Mouse (Mus musculus) heart, postnatal 4 days (tissue): Measurements from ENCODE around the gene Tmem168. TPM values are rescaled to one million over a fixed set of nuclear protein-coding genes. Genes with fewer than 3 reads are reported as not detected.

Experiments
- DNase-seq: peaks from one replicate; pipeline ENCODE4 v3.0.0; 2021
- total RNA-seq, 2 experiments: library from RNA; stranded (reverse); gene quantifications; 2 replicates each; pipeline ENCODE4 v1.2.3; 2021

Gene Tmem168
- 10 to 100 TPM; 23.7 to 26.3 TPM for total RNA-seq

DNA sequence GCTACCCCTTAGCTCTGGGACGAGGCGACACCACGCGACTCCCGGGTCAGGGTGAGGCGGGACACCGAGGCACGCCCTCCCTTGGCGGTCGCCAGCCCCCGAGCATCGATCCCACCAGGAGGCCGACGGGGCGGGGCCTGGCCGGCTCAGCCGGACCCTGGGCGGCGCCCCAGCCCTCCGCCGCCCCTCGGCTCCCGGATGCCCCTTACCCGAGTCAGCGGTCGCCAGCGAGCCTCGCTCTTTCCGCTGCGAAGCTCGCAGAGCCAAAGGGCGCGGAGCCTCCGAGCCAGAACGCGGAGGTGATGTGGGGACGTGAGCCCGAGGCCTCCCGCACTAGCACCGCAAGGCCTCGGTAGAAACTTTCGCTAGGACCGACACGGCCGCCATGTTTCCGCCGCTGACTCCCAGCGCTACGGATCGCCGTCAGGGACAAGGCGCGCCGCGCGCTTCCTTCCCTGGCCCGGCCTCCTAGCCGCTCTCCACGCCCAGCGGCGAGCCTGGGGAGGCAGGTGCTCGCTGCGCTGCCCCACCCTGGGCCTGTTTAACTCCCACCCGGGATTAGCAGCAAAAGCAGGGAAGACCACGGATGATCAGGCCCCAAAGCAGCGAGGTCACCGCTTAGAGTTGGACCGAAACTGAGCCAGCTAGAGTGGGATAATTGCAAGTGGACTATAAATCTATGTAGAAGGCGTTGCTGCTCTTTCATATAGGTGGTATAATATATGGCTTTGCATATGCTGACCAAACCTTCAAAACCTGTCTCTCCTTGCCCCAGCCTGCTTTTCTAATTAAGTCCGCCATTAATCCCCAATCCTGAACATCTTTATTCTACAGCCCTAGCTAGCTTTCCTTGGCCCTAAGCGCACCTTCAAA lies at the start of gene Tmem168:
Gene Tmem168, minus strand, starts transcription at position 480 of the 873 bp plus-strand sequence.
- peak; percentile 95 for DNase-seq

DNA sequence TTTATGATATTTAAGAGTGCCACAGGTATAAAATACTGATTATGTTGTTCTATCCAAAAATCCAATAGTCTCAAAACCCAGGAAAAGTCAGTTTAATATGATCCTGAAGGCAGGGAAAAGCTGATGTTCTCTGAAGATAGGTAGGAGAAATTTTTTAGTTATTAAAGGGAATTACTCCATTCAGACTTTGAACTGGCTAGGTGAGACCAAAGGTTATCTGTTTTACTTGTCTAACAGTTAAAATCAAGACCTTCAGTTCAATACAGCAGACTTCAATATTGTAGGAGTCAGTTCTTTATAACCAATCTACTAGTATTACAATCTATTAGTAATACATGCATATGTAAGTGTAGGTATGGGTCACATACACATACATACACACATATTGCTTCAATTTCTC lies 46.2 kb upstream of the Tmem168 start:
- DNase-seq: no peak

DNA sequence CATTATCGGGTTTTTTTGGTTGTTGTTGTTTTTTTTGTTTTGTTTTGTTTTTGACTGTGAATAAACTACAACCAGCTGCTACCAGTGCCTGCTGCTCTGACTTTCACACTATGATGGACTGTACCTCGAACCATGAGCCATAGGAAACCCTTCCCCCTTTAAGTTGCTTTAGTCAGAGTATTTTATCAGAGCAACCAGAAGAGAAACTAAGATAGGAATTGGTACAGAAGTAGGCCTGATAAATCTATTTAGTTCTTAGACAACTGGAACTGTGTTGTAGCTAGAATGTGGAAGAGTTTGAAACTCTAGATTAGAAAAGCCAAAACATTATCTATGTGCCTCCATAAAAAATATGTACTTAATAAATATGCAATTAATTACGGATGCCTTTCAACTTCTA lies 44.4 kb upstream of the Tmem168 start:
- no peak for DNase-seq

DNA sequence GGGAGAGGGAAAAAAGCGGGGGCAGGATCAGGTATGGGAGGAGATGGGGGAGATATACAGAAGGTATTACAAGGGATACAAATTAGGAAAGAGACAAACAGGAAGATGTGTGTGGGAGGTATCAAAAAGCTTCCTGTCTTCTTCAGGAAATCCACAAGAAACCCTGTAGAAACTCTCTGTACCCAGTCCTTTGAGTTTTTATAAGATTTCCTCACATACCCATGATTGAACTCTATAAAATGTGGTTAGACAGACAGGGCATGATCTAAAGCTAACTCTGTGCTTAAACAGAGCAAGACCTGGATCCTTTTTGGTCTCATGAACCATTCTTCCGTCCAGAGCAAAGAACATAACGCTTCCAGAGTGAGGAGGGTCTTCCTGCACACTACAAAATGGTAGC lies 43.0 kb upstream of the Tmem168 start:
- DNase-seq: no peak

DNA sequence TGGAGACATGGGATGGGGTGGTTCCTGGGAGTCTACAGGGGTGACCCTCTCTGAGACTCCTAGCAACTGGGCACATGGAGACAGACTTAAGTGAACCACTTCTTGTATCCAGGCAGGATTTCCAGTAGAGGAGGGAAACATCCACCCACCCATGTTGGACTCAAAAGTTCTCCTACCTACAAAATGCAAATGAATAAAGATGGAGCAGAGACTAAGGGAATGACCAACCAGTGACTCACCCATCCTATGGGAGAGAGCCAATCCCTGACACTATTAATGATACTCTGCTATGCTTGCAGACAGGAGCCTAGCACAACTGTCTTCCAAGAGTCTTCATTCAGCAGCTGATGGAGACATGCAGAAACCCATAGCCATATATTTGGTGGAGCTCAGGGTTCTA lies 40.4 kb upstream of the Tmem168 start:
- no peak for DNase-seq

DNA sequence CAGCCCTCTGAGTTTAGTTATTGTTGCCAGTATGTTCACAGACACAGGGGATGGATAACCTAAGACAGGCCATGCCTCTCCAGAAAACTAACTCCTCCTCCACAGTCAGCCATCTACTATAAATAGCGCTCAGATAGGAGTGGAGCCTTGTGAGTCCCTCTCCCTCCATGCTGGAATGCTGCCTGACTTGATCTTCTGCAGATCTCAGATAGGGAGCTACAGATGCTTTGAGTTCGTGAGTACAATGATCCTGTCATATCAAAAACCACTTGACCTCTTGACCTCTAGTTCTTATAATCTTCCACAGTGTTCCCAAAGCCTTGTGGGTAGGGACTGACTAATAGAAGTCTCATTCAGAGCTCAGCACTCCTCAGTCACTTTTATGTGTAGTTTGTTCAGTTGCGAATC lies 28.7 kb upstream of the Tmem168 start:
- DNase-seq: peak; percentile 21

DNA sequence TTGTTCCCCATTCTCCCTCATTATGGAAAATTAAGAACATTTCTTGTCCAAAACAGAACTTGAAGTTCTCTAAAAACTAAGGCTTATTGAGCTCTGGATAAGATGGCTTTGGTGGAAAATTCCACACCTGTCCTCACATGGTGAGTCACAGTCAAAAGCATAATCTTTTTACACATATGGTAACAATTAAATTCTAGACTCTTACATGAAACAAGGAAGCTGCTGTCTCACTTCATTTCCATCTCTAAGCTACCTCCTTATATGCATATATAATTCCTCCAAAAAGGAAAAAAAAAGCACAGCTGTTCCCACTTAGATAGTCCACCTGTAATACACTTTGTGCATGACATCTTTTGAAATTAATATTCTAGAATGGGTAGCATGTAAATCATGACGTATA lies 24.7 kb upstream of the Tmem168 start:
- DNase-seq: no peak

DNA sequence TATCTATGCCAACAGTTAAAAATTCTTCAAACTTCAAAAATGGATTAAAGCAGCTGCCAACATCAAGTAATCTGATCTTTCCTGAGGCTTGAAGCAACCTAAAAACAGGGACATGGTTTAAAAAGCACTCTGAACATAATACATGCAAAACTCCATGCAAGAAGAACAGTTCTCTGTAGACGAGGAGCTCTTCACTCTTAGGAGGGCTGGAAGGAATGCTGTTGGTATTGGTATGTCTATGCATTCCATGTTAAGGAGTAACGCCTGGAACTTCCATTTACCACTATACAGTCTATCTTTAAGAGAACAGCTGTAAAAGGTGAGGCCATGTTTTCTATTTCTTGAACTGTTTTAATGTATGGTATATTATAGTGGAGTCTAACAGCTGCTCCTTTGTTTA lies 22.7 kb upstream of the Tmem168 start:
- DNase-seq: no peak

DNA sequence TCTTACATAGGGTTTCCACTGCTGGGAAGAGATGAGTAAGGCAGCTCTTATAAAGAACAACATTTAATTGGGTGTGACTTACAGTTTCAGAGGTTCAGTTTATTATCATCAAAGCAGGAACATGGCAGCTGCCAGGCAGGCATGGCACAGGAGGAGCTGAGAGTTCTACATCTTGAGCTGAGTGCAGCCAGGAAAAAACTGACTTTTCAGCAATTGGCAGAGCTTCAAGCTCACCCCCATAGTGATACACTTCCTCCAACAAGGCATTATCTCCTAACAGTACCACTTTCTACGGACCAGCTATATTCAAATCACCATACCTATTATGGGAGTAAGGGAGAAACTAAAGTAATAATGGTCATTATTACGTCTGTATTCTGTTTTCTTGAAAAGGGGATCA lies 11.7 kb upstream of the Tmem168 start:
- no peak for DNase-seq

DNA sequence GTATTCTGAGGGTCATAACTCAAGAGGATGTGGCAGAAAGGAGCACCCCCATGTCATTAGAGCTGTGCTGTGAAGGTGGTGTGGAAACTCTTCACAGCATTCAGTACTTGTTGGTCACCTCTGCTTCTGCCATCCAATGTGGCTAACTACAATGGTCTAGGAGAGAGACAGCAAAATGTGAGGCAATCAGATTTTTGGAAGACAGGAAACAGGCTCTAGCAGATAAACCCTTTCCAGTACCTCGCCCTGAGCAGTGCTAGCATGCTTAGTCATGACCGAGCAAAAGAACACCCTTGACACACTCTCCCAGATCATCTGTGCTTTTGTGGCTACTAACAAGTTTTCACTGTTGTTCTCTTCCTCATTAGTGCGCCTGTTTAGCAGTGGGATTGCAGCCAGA lies 9.2 kb upstream of the Tmem168 start:
- DNase-seq: no peak

DNA sequence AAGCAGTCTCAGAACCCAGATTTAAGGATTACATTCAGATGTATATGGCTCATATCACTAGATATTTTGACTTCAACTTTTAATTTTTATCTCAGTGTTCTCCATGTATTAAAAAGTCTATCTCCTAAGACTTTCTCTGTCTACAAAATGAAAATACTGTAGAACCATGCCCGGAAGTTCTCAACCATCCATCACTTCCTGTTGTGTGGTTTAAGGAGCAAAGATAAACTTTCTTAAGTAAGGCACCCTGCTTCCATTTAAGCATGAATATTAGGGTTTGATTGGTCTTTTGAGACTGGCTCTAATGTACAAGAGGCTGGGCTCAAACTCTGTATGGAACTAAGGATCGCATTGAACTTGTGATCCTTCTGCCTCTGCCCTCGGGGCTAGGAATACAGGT lies 6.7 kb upstream of the Tmem168 start:
- no peak for DNase-seq

DNA sequence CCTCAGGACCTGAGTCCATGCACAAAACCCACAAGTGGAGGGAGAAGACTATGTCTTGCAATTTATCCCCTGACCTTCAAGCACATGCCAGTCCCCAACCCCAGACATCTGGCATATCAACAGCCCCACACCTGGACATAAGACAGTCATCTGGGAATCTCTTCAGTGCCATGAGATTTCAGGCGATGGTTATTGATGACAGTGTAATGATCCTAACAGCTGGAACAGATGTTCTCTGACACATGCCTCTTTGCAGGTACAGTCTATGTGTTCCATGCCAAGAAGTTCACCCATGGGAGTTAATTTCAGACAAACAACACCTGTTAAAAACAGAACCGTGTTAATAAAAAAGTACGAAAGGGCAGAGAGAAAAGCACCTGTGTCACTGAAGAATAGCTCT lies 5.8 kb upstream of the Tmem168 start:
- DNase-seq: no peak

DNA sequence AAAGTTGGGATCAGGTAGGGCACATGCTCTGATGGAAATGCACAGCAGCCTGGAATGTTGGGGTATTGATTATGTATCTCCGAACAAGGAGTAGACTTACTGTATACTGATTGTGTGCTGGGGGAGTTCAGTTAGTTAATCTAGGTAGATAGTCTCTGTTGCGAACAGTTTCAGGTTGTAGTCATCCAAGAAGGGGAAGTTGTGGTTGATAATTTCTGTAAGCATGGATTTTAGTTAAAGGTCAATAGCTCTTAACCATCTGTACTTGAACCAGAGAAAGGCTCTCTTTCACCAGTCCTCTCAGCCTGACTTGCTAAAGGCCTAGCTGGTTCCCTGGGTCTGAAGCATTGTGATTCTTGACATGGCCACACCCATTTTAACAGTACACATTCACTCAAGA lies 3.0 kb upstream of the Tmem168 start:
- DNase-seq: no peak

DNA sequence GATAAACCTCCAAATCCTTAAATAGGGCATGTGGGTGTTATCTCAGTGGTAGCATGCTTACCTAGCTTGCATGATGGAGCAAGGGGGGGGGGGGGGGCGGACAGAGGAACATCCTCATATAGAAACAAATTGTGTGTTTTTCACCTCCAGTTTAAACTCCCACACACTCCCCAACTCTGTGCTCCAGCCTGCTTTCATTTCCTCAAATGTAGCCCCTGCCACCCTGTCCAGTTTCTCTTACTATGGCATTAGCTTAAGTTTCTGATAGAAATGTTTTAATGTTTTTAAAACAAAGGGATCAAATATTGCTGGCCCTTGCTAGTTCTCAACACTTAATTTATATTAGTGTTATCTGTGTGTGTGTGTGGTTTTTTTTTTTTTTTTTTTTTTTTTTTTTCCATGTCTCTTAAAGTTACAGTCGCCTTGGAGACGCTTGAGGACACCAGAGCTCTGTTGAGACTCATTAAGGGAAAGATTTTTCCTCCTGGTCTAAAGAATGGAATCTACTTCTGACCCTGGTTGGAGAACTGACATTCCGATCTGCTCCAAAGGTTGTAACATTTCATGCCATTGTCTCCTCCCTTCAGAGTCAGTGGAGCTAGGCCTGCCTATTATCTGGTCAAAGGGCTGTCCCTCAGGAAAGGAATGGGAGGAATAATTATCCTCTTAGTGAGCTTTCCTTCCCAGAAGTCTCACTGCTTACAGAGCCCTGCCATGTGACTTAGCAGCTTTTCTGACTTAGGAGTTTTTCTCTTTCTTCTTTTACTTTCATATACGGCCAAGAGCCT lies 1.6 kb upstream of the Tmem168 start:
- DNase-seq: no peak

DNA sequence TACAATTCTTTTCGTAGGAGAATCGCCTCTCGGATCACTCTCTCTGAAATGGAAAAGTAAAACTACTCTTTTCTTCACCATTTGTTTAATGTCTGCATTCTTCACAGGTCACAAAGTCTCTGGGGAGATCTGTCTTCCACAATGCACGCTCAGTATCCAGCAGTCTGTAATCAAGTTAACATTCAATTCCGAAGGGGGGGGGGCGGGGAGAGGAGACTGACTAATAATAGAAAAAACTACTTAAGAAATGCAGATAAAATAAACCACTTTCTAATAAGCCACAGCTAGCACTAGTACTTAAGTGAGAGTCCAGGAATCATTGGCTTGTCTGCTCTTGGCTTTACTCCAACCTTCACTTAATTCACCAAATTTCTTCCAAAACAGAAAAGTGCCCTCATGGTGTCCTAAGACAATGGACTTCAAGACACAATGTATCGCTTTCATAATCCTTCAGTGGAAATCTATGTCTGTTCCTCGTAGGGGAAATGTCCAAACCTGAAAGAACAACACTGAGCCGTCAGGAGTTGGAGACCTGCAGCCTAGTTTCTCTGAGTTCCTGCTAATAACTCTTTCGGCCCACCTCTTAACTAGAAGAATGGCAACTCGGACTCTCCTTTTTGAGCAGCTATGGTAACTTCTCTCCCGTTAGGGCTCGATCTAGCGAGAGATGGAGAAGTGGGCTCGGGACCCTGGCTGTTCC lies 829 bp downstream of the Tmem168 start:
- no peak for DNase-seq

DNA sequence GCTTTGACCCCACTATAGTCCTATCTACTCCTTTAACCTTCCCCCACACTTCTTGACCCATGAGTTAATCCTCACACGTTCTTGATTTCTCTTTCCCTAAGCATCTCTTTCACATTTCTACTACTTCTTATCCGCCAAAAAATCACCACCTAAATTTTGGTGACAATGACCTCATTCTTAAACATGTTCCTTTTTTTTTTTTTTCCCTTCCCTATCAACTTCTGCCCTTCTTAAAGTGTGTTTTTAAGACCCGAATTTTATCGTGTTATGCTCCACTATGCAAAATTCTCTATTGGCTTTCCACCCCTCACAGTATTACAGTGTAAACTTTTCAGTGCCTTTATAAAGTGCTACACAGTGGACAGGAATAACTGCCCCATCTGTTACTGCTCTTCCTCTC lies 1.5 kb downstream of the Tmem168 start:
- no peak for DNase-seq

DNA sequence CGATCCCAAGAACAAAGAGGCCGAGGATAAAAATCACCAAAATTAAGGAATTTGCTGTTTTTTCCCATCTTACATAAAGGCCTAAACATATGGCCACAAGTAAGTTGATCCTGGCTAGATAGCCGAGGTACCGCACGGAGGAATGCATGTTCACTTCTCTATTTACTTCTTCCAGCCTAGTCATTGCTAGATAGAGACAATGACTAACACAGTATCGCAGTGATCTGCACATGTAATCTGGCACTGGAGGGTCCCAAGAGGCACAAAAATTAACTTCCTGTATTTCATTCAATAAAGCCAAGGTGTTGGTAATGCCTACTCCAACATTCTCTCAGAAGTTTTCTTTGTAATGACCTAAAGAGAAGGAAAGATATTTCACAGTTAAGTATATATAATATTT lies 4.8 kb downstream of the Tmem168 start:
- DNase-seq: no peak

DNA sequence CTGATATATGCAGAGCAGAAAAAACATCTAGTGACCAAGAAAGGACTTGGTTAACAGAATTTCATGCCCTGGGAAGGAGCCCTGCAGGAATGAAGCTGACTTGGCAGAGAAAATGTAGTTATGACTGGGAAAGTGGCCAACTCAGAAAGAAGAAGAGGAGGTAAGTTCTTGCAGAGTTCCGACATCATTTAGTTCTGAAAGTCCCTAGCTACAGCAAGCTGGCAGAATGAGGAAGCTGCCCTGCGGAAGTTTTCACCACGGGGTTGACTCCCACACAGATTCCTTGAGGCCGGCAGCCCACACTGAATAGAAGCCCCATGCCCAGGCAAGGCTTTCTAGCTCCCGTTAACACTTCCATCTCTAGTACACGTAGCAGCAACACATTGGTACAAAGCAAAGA lies 6.3 kb downstream of the Tmem168 start:
- peak; percentile 36 for DNase-seq

DNA sequence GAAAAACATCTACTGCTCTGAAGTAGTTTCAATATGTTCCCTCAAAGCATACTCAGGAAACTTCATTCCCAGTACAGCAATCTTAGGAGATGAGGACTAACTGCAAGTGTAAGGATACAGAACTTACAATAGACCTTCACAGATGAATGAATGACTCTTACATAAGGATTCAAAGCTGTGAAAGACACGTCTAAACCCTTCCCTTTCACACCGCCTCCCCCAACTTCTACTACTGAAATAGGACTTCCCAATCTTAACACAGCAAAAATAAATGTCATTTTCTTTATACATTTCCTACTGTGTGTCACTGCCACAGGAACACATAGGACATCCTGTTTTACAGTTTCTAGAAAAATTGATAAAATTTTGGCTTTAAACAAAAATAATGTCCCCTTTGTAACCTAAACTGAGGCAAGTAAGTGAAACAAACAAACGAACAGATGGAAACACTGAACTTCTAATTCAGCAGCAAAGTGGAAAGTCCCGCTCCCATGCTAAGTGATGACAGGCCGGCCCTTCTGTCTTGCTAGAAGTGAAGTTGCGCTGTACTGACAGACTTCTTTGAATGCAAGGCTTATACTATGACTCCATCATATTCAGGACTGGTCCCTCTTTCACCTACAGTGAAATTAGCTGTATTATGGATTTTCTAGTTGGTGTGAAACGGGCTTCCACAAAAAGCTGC lies 9.5 kb downstream of the Tmem168 start:
- no peak for DNase-seq

DNA sequence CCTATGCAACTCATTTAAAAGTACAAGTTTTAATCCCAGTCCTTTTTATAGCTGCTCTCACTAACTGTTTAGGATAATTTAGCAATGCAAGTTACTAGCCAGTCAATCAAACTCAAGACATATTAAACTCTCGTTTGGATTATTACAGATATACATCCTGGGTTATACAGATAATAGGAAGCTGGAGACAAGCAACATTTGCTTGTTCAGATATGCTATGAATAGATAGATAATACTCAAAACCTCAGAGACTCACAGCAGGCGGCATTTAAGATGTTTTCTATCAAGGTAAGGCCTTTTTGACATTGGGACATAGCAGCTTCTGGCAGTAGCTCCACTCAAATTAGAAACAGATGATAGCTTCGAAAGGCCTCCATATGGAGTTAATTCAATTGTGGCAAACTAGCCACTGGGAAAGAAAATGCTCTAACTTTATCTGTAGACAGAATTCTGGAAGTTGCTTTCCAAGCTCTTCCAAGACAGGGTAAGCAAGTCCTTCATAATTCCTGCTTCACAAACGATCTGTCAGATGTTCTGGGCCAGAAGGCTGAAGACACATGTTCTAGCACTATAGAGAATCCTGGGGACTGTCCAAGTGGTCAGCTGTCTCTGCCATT lies 15.1 kb downstream of the Tmem168 start:
- DNase-seq: no peak

DNA sequence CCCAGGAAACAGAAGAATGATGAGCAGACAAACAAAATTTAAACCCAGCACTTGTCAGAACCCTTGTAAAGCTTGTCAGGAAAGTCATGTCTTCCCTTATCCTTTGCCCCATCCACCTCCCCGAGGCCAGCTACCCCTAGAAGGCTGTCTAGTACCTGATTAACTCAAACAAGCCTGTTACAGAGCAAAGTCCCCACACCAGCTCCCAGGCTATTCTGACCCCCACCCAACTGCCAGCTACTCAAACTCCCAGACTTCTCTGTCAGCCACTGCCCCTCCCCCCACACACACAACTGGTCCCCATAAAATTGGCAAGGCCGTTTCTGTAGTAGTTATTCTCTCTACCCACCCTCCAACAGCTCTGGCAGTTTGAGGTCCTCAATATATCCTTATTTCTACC lies 21.3 kb downstream of the Tmem168 start:
- no peak for DNase-seq

DNA sequence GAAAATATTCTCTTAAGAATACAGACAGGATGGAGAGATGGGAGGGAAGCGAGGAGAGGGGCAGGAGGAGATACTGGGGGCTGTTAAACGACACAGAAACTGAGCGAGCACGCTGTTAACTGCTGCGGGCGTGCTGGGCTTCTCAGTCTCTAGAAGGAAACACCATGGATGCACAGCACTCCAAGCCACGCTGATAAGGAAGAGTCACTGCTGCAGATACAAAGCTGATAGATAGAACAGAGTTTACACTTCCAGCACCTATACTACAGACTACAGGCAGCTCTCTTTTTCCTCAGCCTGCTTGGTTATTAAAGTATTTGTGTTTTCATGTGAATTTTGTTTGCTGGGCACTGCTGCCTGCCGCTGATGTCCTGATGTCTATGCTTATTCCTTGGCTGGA lies 21.7 kb downstream of the Tmem168 start:
- DNase-seq: no peak
